Mouse (Mus musculus) kidney, adult 2 months (tissue): ENCODE measurements around the gene Ssbp3. TPM values are rescaled to one million over a fixed set of nuclear protein-coding genes. Genes with fewer than 3 reads are reported as not detected.
A peak's percentile ranks its signal among the peaks of the same experiment; 100 is the strongest.

Source experiments
- DNase-seq: peaks from one replicate; pipeline ENCODE4 v3.0.0; 2021
- H3K27ac ChIP-seq: fragments of 200-500 bp; 2 replicates; pipeline ENCODE4 v1.5.1; 2012; ENCODE audit warnings: low read depth, low read length, control low read depth, inconsistent platforms; ENCODE audit not compliant: insufficient read depth
- H3K27me3 ChIP-seq: fragments of 200-500 bp; replicated peaks from 2 replicates; pipeline ENCODE4 v1.6.1; 2012; ENCODE audit warnings: mild to moderate bottlenecking, moderate library complexity, low read length, inconsistent platforms; ENCODE audit not compliant: control insufficient read depth, insufficient read depth
- H3K36me3 ChIP-seq: fragments of 200-500 bp; 2 replicates; pipeline ENCODE4 v1.6.1; 2012; ENCODE audit warnings: mild to moderate bottlenecking, moderate library complexity, low read length, inconsistent platforms; ENCODE audit not compliant: control insufficient read depth, insufficient read depth
- H3K4me1 ChIP-seq: fragments of 200-500 bp; 2 replicates; pipeline ENCODE4 v1.6.1; 2011; ENCODE audit warnings: low read length; ENCODE audit not compliant: control insufficient read depth, insufficient read depth
- H3K4me3 ChIP-seq: fragments of 200-500 bp; 2 replicates; pipeline ENCODE4 v1.5.1; 2011; ENCODE audit warnings: mild to moderate bottlenecking, low read depth, low read length, control low read depth; ENCODE audit not compliant: insufficient read depth
- CTCF ChIP-seq: fragments of 200-500 bp; conservative IDR thresholded peaks from 2 replicates; pipeline ENCODE4 v1.5.1; 2011; ENCODE audit warnings: low read depth, mild to moderate bottlenecking, control low read depth, low read length, moderate library complexity, mixed read lengths; ENCODE audit not compliant: insufficient read depth, insufficient read length
- POLR2A ChIP-seq: fragments of 200-500 bp; IDR thresholded peaks from one replicate; pipeline ENCODE4 v1.6.1; 2011; ENCODE audit warnings: low read depth, low read length, control low read depth
- WGBS: fragments of 180-500 bp; shearing (Covaris S2); methylation state at CpG from one replicate; pipeline ENCODE4 v1.1.7; 2018; 5-methylcytosine and 5-hydroxymethylcytosine counted together
- polyA plus RNA-seq: library from polyadenylated mRNA; depleted of rRNA; stranded (reverse); fragments of >200 nt; gene quantifications from 2 replicates; pipeline ENCODE4 v1.2.3, GENCODE M21; 2012

Ssbp3 gene
- polyA plus RNA-seq, 1 experiment, result 48.6 TPM

DNA sequence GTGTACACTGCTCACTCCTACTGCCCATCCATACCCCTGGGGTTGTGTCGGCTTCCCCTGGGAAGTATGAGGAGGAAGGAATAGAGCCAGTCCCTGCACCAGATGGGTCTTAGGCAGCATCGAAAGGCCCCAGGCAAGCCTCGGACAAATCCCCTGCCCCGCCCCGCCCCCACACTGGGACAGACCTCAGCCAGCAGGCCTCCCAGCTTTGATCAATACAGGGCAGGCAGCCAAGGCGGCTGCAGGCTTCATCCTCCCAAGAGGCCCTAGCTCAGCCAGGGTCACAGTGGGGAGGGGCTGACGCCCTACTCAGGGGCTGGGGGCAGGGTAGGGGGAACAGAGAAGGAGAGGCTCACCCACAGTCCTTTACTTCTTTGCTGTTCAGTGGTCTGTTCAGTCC, 43.7 kb upstream of the Ssbp3 start:
- H3K27me3 ChIP-seq, result no peaks in the 10 kb centered on the region
- H3K27ac ChIP-seq, result no peak overlapping the region
- no peak for TF ChIP-seq POLR2A
- no peak for TF ChIP-seq CTCF
- no peaks in the 10 kb centered on the region; the same call in 1 of the 2 replicates for H3K4me1 ChIP-seq
- DNase-seq, result peak; percentile 24
- H3K36me3 ChIP-seq, result no peaks in the 10 kb centered on the region
- no peak overlapping the region for H3K4me3 ChIP-seq
- 51% methylated on average over 7 of the region's 7 CpGs for WGBS

DNA sequence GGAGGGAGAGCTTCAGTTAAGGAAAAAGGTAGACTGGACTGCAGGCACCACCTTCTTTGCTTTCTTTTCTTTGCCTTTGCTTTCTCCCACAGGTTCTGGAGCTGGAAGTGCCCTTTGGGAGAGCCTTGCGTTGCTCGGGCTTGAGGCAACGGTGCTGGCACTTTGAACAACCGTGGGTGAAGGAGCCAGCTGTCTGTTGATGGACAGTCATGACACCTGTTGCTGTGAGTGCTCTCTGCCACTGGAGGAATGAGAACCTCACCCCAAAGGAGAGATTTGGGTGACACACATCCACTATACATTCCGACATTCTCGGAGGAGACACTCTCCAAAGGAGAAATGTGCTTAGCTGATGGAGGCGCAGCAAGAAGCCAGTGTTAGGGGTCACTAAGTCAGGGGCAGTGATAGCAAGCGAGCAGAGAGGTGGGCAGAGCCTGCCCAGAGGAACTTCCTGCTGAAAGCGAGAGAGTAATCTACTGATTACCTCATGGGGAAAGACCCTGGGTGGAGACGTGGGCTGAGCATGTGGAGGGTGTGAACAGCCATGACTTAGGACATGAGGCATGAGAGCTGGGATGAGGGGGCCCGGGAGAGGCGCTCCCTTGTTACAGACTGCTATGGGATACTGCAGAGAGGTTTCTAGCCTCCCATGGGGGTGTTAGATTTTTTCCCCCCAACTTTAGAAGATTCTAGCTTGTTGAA, 41.6 kb upstream of the Ssbp3 start:
- no peaks in the 10 kb centered on the region for H3K27me3 ChIP-seq
- 58% methylated on average over 12 of the region's 12 CpGs for WGBS

DNA sequence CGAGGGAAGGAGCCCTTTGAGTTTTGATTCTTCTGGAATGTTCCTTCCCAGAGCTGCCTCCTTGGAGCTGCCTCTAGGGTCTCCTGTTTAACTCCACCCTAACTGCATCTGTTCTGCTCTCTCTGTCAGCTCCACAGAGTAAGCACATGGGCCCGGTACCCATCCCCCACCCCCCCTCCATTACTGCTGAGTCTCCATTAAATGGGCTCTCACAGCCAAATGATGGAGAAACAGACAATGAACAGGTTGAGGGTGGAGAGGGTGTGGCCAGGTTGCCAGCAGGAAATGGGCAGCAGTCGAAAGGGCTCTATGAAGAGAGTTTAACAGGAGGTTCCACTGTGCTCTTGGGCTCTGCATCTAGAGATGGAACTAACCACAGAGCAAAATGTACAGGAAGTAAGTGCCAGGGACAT, 41.0 kb upstream of the Ssbp3 start:
- Histone ChIP-seq H3K36me3 (no peaks in the 10 kb centered on the region), H3K27ac (no peak overlapping the region)
- WGBS, result 70% methylated on average over 3 of the region's 3 CpGs

More for the DNA sequence above, 41.6 kb upstream of the Ssbp3 start:
- H3K4me3 ChIP-seq, result no peak overlapping the region
- DNase-seq, result no peak
- no peaks in the 10 kb centered on the region for H3K4me1 ChIP-seq
- no peak overlapping the region for H3K27ac ChIP-seq
- TF ChIP-seq POLR2A (no peak), CTCF (no peak)
- no peaks in the 10 kb centered on the region for H3K36me3 ChIP-seq

DNA sequence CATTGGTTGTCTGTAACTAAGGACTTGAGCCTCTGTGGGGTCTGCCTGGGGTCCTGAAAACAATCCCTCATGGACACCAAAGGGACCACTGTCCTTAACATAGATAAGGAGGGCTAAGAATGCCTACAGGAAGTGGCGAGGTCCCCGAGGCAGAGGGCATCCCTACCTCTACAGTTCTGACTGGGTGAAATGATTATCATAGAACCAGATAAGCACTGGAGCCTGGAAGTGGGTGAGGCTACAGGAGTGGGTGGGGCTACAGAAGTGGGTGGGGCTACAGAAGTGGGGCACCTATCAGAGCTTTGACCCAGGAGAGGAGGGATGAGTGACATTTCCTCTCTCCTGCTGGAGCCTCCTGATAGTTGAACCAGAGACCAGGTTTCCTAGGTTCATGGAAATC, 39.9 kb upstream of the Ssbp3 start:
- DNase-seq, result no peak
- no peaks in the 10 kb centered on the region for H3K4me1 ChIP-seq

More for the DNA sequence above, 41.0 kb upstream of the Ssbp3 start:
- H3K4me3 ChIP-seq, result no peak overlapping the region
- TF ChIP-seq POLR2A (no peak), CTCF (no peak)
- no peaks in the 10 kb centered on the region for H3K27me3 ChIP-seq
- no peak for DNase-seq
- H3K4me1 ChIP-seq, result no peaks in the 10 kb centered on the region

DNA sequence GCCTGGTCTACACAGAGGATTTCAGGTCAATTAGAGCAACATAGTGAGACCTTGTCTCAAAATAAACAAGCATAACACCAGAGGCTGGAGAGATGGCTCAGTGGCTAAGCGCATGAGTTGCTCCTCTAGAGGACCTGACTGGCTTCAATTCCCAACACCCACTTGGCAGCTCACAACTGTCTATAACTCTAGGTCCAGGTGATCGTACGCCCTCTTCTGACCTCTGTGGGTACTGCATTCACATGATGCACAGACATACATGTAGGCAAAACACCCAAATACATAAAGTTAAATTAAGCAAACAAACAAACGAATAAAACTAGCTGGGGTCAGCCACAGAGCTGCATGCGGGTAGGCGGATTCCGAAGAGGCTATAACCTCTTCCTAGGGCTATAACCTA, 36.0 kb upstream of the Ssbp3 start:
- no peak for DNase-seq
- 86% methylated on average over 7 of the region's 7 CpGs for WGBS
- Histone ChIP-seq H3K36me3 (no peaks in the 10 kb centered on the region), H3K4me1 (no peaks in the 10 kb centered on the region), H3K4me3 (no peak overlapping the region), H3K27ac (no peak overlapping the region), H3K27me3 (no peaks in the 10 kb centered on the region)
- TF ChIP-seq POLR2A (no peak), CTCF (0 out of 2 replicates have a peak, but pooled peaks have one; percentile 12)

More for the DNA sequence above, 39.9 kb upstream of the Ssbp3 start:
- Histone ChIP-seq H3K27me3 (no peaks in the 10 kb centered on the region), H3K4me3 (no peak overlapping the region), H3K36me3 (no peaks in the 10 kb centered on the region), H3K27ac (no peak overlapping the region)
- TF ChIP-seq CTCF, result no peak
- no peak for TF ChIP-seq POLR2A
- 81% methylated on average over 2 of the region's 2 CpGs for WGBS

DNA sequence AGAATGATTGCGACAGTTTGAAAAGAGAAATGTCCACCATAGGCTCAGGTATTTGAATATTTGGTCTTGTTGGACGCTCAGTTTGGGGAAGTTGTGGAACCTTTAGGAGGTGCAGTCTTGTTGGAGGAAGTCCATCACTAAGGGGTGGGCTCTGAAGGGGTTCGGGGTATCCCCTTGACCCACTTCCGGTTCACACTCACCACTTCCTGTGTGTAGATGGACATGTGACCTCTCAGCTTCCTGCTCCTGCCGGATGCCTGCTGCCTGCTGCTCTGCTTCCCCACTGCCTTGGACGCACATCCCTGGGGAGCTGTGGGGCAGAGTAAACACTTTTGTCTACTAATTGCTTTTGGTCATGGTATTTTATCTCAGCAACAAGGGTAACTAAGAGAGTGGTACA, 29.4 kb upstream of the Ssbp3 start:
- Histone ChIP-seq H3K36me3 (no peaks in the 10 kb centered on the region), H3K27ac (no peak overlapping the region), H3K27me3 (no peaks in the 10 kb centered on the region), H3K4me1 (no peaks in the 10 kb centered on the region), H3K4me3 (no peak overlapping the region)
- TF ChIP-seq POLR2A (no peak), CTCF (no peak)
- DNase-seq, result no peak
- 75% methylated on average over 6 of the region's 6 CpGs for WGBS

DNA sequence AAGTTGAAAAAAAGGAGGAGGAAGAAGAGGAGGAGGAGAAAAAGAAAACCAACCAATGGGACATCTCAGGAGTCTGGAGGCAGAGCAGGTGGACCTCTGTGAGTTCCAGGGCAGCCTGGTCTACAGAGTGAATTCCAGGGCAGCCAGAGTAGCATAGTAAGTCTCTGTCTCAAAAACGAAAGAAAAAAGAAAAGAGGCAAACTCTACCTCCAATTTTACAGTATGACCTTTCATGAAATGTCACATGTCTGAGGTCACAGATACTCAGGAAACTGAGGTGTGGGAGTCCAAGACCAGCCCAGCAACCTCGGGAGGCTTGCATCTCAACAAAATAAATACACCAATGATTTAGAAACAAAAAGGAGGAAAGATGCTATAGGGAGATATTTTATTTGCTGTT, 27.4 kb upstream of the Ssbp3 start:
- no peak overlapping the region for H3K4me3 ChIP-seq
- H3K27ac ChIP-seq, result no peak overlapping the region
- 60% methylated on average over 2 of the region's 2 CpGs for WGBS
- no peak for DNase-seq
- no peaks in the 10 kb centered on the region for H3K36me3 ChIP-seq
- TF ChIP-seq CTCF, result no peak
- TF ChIP-seq POLR2A, result no peak
- H3K27me3 ChIP-seq, result no peaks in the 10 kb centered on the region
- H3K4me1 ChIP-seq, result no peaks in the 10 kb centered on the region
